Mouse (Mus musculus): Measurements from ENCODE around the gene 4930579F01Rik.

Gene 4930579F01Rik

GRCm38 (mm10) chr3:138193683-138194302 is at the start of gene 4930579F01Rik:
Gene 4930579F01Rik (minus strand): TSS chr3:138193825.
- no peak for DNase-seq (ENCODE audit: low read depth, low spot score)

DNA sequence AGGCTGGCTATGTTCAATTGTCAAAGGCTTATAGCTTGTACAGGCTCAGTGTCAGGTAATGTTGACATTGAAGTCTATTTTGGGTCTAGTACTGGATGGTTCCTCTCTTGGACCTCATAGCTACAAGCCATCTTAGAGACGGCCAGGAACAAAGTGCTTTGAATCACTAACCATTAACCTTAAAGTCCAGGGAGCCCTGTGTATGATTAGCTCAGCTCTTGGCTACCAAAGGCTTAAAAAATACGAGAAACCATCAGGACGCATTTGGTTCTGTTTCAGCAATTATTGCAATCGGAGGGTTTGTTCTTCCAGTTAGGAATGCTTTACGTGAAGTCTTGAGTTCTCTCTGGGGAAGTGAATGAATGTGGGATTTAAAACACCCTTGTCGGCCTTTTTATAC is 49.3 kb upstream of the 4930579F01Rik start:
- no peak for DNase-seq (ENCODE audit: low read depth, low spot score)

DNA sequence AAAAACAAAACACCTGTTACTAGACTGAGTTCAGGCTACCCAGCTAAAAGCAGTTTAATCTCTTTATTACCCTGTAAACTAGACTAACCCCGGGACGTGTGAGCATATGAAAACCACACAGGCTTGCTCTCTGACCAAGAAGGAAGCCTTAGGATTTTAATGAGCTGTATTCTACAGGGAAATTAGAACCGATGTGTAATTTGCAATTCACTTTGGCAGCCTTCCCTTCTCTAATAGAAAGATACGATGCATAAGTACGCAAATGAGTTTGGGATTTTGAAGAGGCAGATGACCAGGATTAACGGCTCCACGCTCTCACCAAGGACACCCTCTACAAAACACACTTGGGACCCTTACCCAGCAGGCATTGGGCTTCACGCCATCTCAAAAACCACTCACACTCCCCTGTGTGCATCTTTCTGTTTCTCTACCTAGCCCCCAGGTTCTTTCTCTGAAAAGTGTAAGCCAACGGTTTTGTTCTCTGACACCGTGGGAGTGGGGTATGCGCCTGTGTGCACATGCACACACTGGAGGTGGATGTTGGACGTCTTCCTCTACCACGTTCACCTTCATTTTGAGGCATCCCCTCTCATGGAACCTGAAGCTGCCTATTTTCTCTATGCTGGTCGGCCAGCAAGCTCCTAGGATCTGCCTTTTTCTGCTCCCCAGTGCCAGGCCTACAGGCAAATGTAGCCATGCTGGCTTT is 48.5 kb upstream of the 4930579F01Rik start:
- DNase-seq (ENCODE audit: low read depth, low spot score) = no peak

DNA sequence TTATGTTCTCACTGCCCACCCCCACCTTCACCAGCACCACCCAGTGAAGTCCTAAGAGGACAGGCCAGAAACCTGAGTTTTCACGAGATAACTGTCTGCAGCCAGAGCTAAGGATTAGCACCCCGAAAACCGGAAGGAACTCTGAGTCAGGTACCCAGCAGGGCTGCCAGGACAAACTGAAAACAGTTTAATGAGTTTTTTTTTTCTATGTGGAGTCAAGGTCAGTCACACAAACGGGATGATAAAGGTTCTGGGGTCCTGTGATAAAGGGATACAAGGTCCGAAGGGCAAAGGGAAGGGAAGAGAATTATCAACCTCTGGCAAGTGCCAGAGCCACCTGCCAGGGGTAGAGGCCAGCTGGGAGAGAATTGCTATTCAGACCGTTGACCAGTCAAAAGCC is 47.7 kb upstream of the 4930579F01Rik start:
- DNase-seq (ENCODE audit: low read depth, low spot score) = no peak

GRCm38 (mm10) chr3:138240942-138241341 is 47.3 kb upstream of the 4930579F01Rik start:
- no peak for DNase-seq (ENCODE audit: low read depth, low spot score)

DNA sequence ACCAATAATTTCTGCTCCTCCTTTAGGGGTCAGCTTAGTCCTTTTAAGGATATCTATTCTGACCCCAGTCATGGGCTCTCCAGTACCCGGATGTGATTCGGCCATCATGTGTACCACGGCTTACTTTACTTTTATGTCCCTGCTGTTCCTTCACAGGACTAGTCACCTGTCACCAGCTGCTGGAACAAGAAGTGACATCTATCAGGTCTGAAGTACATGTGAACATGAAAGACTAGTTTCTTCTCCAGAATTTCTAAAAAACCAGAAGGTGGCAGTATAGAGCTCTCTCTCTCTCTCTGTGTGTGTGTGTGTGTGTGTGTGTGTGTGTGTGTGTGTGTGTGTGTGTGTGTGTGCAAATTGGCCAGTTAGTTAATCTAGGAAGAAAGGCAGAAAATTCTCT is 46.8 kb upstream of the 4930579F01Rik start:
- peak; percentile 52 for DNase-seq (ENCODE audit: low read depth, low spot score)

GRCm38 (mm10) chr3:138239461-138239860 is 45.8 kb upstream of the 4930579F01Rik start:
- DNase-seq (ENCODE audit: low read depth, low spot score) = no peak

DNA sequence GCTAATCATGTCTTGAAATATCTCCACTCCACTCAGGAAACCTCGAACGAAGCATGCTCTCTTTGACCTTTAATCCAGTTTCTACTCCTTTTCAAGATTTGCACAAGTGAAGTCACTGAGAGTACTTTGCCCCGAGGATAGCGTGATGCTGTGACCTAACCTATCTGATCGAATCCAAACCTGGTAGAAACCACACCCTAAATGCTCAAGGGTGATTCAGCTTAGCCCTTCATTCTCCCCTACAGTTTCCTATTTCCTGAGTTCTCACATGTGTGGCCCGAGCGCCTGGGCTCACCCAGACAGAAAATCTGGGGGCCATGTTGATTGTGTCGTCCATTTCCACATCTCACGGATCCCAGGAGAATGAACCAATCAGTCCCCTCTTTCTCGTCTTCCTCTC is 44.4 kb upstream of the 4930579F01Rik start:
- DNase-seq (ENCODE audit: low read depth, low spot score) = no peak

GRCm38 (mm10) chr3:138236546-138237163 is 43.0 kb upstream of the 4930579F01Rik start:
- no peak for DNase-seq (ENCODE audit: low read depth, low spot score)

GRCm38 (mm10) chr3:138231531-138231930 is 37.9 kb upstream of the 4930579F01Rik start:
- no peak for DNase-seq (ENCODE audit: low read depth, low spot score)

GRCm38 (mm10) chr3:138230266-138230665 is 36.6 kb upstream of the 4930579F01Rik start:
- DNase-seq (ENCODE audit: low read depth, low spot score) = no peak

GRCm38 (mm10) chr3:138229448-138229847 is 35.8 kb upstream of the 4930579F01Rik start:
- no peak for DNase-seq (ENCODE audit: low read depth, low spot score)

DNA sequence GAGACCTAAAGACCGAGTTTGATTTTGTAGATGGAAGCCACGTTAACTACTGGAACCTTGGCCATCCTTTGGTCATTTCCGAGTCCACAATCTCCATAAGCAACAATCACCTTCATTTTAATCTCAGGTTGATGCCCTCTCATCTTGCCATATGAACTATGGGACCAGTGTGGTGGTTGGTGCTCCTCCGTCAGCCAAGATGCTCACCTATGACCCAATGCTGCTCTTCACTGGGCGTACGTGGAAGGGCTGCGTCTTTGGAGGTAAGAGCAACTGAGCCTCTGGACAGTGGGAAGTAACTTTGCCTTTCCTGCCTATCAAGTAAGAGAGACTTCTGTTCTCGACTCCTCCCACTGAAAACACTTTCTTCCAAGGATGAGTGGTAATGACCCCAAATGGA is 34.2 kb upstream of the 4930579F01Rik start:
- DNase-seq (ENCODE audit: low read depth, low spot score) = no peak

GRCm38 (mm10) chr3:138227082-138227481 is 33.5 kb upstream of the 4930579F01Rik start:
- DNase-seq (ENCODE audit: low read depth, low spot score) = no peak

- no peak for DNase-seq (ENCODE audit: low read depth, low spot score)
These were observed 32.9 kb upstream of the 4930579F01Rik start for GRCm38 (mm10) chr3:138226476-138226875.

DNA sequence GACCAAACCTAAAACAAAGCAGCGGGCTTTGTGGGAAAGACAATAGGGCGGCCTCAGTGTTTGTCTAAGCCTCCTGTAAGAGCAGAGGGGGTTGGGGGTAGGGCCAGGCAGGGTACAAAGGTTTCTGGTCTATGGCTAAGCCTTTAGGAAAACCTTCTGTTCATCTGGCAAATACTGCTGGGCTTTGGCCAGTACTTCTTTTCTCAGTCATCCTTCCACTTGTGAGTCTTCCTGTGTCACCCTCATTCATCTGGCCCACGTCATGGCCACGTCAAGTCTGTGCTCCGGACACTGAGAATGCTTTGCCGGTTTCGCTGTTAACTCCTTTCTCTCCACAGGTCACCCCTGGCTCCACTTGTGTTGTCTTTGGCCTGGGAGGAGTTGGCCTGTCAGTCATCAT is 32.2 kb upstream of the 4930579F01Rik start:
- DNase-seq (ENCODE audit: low read depth, low spot score) = no peak

DNA sequence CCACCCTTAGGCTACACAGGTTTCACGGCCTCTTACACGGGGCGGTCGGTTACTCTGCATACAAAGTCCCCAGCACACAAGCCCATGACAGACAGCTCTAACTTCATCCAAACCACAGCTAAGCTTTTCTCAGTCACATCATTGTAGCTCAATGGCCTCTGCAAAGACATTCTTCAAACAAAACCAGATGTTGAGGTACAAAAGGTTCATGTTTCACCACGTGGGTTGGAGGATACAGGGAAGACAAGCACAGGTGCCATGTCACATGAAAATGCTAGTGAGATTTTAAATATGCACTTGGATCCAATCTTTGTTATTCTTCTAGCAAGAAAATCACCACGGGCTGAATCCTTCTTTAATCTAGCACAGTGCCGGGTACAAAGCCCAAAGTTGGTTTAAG is 31.7 kb upstream of the 4930579F01Rik start:
- DNase-seq (ENCODE audit: low read depth, low spot score) = peak; percentile 22

DNA sequence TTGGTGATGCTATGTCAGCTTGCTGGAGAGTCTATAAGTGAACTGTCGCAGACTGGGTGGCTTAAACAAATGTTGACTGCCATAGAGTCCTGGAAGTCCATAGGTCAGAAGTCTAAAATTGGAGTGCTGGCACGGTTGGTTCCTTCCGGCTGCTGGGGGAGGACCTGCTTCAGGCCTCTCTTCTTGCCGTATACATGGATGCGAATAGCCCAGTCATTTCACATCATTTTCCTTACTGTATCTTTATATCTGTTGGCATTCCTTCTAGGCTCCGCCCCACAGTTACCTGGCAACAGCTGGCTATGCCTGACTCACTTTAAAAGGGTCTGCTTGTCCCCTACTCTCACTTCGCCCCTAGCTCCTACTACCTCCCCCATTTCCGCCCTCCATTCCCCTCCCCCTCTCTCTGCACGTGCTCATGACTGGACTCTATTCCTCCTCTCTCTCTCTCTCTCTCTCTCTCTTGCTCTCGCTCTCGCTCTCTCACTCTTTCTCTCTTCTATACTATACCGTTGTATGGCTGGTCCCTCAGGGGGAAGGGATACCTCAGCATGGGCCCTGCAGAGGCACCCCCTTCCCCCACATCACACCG is 30.8 kb upstream of the 4930579F01Rik start:
- DNase-seq (ENCODE audit: low read depth, low spot score) = no peak

DNA sequence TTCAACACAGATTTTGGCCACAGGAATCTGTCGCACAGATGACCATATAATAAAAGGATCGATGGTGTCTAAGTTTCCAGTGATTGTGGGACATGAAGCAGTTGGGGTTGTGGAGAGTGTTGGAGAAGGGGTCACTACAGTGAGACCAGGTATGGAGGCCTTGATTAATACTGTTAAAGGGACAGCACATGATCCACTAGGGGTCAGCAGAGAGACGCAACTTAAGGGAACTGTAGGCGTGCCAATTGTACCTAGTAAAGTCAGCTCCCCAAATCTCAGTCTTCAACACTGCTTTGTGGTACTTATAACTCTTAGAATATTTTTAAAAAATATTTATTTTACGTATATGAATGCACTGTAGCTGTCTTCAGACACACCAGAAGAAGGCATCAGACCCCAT is 29.3 kb upstream of the 4930579F01Rik start:
- peak; percentile 90 for DNase-seq (ENCODE audit: low read depth, low spot score)

GRCm38 (mm10) chr3:138222511-138222910 is 28.9 kb upstream of the 4930579F01Rik start:
- no peak for DNase-seq (ENCODE audit: low read depth, low spot score)

- no peak for DNase-seq (ENCODE audit: low read depth, low spot score)
These were observed 27.5 kb upstream of the 4930579F01Rik start for GRCm38 (mm10) chr3:138221116-138221515.

GRCm38 (mm10) chr3:138217631-138218264 is 24.1 kb upstream of the 4930579F01Rik start, which contains the start of gene Adh7:
Gene Adh7 (plus strand): TSS chr3:138217760.
- DNase-seq (ENCODE audit: low read depth, low spot score) = peak; percentile 92
